Mouse (Mus musculus) MN1 (cell line): ENCODE results near the gene Gsto1.
"Not testable (repeated sequence)": the region's sequence is repeated elsewhere in the genome, so short reads cannot be mapped to it uniquely, and the experiment has no call there.

Source experiments
- DNase-seq: peaks from one replicate; pipeline ENCODE4 v3.0.0-alpha.2; 2016; ENCODE audit warnings: low spot score

Gene Gsto1

GRCm38 (mm10) chr19:47854796-47855783, at the start of gene Gsto1:
Gsto1 (plus strand) TSS chr19:47854970.
- DNase-seq: peak; percentile 85

GRCm38 (mm10) chr19:47812091-47812490, 42.7 kb upstream of the Gsto1 start:
- DNase-seq: no peak

GRCm38 (mm10) chr19:47814721-47815120, 40.0 kb upstream of the Gsto1 start:
- no peak for DNase-seq

- no peak for DNase-seq
These were observed 37.1 kb upstream of the Gsto1 start for GRCm38 (mm10) chr19:47817692-47818091.

DNA sequence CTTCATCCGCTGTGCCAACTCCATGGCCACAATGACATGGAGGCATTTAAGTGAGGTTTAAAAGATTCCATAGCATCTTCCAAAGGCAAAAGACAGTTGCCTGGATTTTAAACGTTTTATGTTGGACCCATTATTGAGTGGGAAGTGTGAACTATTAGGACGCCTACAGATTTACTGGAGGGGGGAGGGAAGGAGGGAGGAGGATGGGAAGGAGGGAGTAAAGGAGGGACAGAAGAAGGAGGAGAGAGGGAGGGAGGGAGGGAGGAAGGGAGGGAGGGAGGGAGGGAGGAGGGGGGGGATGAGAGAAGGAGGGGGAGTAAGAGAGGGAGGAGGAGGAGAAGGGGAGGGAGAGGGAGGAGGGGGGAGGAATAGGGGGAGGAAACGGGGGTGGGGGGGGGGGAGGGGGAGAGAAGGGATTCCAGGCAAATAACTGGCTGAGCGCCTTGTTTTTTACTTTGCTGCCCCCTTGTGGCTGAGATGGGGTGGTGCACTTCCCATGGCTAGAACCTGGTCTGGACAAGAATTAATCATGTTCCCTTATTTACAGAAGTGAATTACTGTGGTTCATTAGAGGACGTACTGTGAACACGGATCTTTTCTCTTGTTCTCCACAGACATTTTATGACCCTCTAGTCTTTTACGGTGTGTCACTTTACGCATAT, 33.8 kb upstream of the Gsto1 start:
- peak; percentile 82 for DNase-seq

GRCm38 (mm10) chr19:47821494-47821872, 33.3 kb upstream of the Gsto1 start:
- DNase-seq: no peak

- peak; percentile 50 for DNase-seq
These were observed 32.5 kb upstream of the Gsto1 start for GRCm38 (mm10) chr19:47822143-47822796.

DNA sequence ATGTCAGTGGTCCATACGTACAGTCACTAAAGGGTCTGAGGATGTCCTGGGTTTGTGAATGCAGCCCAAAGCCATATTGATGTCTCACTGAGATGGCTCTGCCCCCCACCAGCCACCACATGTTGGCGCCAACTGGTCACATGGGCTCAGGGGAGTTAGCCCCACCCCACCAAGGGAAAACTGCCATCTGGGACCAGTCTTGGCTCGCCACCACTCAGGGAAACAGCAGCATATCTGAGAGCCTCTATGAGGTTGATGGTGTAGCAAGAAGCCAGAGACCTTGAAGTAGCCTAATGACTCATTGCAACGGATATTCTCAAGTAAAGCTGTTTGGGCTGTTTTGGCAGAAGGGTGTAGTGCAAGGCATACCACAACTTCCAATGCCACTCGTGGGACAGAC, 30.7 kb upstream of the Gsto1 start:
- DNase-seq: no peak

DNA sequence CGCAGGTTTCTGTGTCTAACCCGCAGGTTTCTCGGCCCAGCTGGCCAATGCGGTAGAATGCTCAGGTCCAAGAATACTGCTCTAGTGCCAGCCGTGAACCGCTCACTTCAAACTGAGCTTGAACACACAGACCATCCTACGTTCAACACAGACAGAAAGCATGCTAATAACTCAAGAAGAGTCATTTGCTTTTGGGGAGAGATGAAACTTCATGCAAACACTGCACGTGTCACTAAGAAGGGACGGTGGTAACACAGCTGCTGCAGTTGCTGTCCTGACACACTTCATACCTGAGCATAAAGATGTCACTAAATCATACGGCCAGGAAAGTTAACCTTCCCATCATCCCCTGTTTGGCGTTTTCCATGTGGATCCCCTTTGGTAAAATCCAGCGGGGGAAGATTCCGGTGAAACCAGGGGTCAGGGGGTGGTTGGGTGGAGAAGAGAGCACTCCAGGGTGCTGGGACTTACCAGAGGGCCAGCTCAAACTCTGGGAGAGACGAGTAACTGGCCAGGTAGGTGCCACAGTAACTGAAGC, 24.8 kb upstream of the Gsto1 start:
- no peak for DNase-seq

- no peak for DNase-seq
These were observed 23.7 kb upstream of the Gsto1 start for GRCm38 (mm10) chr19:47831111-47831510.

GRCm38 (mm10) chr19:47832316-47832715, 22.5 kb upstream of the Gsto1 start:
- DNase-seq: no peak

- no peak for DNase-seq
These were observed 20.2 kb upstream of the Gsto1 start for GRCm38 (mm10) chr19:47834614-47835013.

DNA sequence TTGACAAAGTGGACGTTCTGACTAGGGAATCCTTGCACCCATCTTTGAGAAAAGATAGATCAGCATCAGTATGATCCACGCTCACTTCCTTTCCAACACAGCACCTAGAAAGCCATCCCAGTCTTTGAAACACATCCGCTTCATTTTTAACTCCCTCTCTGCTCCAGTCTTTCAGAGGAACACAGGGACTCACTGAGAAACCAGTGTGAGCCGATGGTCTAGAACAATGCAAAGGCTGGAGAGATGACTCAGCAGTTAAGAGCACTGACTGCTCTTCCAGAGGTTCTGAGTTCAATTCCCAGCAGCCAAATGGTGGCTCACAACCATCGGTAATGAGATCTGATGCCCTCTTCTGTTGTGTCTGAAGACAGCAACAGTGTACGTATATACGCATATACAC, 19.0 kb upstream of the Gsto1 start:
- DNase-seq: no peak

DNA sequence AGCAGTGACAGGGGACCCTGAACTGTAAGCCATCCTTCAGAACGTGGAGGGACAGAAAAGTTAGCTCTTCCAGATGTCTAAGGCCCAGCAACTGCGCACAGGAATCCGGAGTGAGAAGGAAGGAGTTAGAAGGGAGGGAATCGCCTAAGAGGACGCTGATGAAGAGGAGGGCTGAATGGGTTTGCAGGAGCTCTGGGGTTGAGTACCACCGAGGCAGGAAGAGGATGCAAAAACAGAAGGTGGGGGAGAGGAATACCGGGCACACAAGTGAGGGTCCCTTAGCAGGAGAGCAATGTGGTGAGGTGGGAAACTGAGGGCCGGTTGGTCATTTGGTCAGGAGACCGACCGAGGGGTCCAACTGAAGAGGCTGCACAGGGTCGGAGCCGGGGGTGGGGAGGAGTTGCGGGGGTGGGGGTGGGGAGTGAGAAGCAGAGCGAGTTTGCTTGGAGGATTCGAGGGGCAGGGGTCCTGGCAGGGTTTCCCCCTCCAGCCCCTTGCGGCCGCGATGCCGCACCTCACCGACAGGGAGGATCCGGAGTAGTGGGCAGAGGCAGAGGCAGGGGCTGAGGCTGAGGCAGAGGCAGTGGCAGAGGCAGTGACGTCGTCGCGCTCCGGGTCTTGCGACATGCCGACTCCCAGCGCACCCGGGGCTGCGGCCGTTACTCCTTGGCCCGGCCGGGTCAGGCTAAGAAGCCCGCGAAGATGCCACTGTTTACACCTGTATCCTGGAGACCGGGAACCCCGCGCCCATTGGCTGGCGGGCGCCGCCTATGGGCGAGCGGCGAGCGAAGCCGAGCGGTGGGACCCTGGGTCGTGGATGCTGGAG, 17.9 kb upstream of the Gsto1 start:
- no peak for DNase-seq

- DNase-seq: no peak
These were observed 17.3 kb upstream of the Gsto1 start for GRCm38 (mm10) chr19:47837527-47837901.

- DNase-seq: not testable (repeated sequence)
These were observed 13.5 kb upstream of the Gsto1 start for GRCm38 (mm10) chr19:47841234-47841633.

GRCm38 (mm10) chr19:47849735-47850134, 5.0 kb upstream of the Gsto1 start:
- no peak for DNase-seq

DNA sequence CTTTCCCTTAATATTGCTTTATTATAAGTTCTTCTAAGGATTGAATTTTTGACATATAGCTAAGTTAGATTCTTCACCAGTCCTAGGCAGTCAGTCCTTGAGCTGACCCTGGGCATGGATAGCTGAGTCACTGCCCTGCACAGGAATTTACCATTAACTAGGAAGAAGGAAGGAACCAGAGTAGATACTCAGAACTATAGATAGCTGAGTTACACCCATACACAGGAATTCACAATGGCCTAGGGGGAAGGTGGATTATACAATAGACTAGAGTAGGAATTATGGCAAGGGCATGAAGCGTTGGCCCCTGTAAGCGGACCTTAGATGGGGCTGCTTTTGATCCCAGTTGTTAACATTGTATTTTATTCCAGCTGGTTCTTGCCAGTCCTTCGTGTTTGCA, 2.6 kb upstream of the Gsto1 start:
- DNase-seq: not testable (repeated sequence)

DNA sequence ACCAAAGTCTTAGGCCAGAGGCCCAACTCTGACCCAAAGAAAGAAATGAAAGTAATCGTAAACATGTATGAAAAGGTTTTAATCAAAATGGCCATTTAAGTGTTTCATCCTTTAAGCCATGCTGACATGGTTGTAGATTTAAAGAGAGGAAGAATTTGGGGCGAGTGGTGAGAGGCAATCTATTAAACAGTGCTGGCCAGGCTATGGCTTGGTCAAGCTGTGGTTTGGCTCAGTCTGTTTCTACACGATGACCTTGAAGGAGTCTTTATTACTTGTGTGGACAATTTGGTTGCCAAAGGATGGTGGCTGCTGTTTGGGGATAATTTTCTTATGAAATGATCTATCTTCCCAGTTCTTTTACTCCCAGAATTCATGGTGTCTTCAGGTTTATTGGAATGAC, 1.7 kb upstream of the Gsto1 start:
- no peak for DNase-seq

DNA sequence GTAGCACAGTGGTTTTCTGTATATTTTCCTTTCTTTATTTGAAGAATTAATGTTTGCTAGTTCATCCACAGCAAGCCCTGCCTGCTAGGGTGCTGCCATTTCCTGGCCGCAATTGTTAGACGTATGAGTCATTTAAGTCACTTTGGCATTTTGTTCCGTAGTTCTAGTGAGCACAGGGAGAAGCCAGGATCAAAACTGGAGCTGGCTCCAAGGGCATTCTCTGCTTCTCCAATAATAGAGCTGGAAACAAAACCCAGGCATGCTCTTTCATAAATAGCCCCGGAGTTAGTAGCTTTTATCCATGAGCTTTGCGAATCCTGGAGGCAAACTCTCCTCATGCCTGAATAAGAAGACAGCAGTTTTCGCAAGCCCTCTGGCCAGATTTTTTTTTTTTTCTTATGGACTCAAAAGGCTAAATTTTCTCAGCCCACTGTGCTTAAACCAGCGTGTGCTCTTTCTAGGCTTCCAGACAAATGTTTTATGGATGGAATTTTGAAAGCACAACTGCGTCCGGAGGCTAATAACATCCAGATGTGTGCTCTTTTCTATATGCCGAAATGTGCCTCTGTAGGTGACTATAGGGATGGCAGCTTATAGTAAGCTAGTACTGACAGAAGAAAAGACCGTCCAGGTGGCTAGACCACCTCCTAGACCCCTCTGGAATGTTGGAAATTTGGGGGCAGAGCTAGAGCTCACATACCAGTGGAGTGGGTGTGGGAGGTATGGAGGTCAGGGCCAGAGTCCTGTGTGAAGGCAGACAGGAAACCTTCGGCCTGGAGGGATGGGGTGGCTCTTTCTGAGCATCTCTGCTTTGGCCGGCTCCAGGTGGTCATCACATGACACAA, 597 bp upstream of the Gsto1 start:
- peak; percentile 20 for DNase-seq
